Mouse (Mus musculus) ovary, postnatal 10 days (tissue): ENCODE data around the gene Pdcd6ip.
"Not testable (repeated sequence)": the region's sequence is repeated elsewhere in the genome, so short reads cannot be mapped to it uniquely, and the experiment has no call there.

Source experiments
- DNase-seq: peaks from one replicate; pipeline ENCODE4 v3.0.0; 2022; ENCODE audit warnings: low spot score

The Pdcd6ip gene

DNA sequence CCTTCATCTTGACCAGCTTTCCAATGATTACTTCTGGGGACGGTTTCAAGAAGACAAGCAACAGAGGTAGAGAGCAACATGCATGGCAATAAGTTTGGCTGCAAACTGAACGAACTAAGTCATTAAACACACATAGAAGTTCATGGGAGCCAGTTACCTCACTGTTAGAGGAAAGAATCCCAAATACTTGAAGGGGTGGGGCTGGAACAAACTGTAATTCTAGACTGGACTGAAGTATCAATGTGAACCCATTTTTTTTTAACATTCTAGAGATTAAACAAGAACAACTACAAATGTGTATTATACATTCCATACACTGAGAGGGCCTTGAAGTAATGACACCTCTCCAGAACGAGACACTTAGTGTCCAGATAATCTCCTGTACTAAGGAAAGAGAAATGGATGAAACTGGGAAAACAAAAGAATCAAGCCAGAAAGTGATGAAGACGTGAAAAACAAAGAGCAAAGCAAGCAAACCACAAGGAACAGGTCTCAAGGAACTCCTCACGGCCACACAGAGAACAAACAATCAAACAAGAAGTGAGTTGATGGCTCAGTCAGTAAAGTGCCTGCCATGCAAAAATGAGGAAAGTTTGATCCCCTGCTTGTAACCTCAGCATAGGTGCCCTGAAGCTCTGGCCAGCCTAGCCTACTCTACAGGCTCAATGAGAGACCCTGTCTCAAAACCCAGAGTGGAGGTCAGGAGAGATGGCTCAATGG lies 6.5 kb downstream of the Pdcd6ip start:
- DNase-seq: no peak

DNA sequence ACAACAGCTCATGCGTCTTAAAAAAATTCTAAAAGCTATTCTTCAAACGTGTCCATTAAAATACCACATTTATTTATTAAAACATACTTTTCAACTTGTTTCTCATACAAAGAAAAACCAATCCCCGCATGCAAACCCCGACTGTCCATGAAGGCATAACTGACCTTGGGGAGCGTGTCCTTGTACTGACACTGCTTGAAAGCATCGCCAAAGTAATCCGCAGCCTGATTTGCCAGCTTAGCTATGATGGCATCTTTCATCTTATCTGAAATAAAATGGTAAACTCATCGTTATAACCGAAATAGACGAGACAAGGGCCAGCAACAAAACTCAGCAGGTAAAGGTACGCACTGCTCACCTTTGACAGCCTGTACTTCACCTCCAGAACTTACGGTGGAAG lies 20.6 kb downstream of the Pdcd6ip start:
- DNase-seq: no peak

DNA sequence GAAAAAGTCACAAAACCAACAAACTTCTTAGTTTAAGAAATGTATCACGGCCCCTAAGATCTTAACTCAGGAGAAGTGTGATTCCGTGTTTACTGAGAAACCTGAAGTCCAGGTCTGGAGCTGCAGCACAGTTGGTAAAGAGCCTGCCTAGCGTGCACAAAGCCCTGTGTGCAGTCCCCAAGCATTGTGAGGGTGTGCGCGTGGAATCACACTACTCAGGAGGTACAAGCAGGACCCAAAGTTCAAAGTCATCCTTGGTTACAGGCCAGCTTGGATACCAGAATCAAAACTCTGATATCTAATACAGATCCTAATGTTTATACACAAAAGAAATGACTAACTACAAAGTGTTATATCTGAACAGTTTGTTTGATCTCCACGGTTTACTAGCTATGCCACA lies 34.3 kb downstream of the Pdcd6ip start:
- DNase-seq: no peak

DNA sequence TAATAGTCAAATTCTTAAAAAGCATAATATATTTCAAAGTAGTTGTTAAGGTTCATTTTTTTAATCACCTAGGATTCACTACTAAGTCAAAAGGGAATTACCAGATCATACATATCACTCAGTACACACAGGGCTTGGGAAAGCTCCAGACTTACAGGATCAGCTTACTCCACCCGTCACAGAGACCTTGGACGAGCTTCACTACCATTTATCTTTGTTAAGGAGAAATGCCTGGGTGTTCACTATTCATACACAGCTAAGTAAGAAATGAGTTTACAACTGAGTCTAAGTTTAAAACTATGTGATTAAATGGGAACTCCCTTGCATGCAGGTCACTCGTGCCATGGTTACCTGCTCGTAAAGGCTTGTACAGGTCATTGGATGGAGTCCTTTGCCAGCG lies 35.7 kb downstream of the Pdcd6ip start:
- DNase-seq: no peak

DNA sequence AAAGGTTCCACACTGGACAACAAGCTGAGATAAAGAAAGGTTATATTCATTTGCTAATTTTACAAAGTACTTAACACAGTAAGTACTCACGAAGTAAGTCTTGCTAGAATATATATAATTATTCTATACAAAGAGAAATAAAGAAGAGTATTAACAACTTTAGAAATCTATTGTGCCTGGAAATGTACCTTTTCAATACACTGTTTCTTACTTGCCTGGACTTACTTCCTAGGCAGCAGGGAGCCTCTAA lies 37.3 kb downstream of the Pdcd6ip start:
- no peak for DNase-seq

DNA sequence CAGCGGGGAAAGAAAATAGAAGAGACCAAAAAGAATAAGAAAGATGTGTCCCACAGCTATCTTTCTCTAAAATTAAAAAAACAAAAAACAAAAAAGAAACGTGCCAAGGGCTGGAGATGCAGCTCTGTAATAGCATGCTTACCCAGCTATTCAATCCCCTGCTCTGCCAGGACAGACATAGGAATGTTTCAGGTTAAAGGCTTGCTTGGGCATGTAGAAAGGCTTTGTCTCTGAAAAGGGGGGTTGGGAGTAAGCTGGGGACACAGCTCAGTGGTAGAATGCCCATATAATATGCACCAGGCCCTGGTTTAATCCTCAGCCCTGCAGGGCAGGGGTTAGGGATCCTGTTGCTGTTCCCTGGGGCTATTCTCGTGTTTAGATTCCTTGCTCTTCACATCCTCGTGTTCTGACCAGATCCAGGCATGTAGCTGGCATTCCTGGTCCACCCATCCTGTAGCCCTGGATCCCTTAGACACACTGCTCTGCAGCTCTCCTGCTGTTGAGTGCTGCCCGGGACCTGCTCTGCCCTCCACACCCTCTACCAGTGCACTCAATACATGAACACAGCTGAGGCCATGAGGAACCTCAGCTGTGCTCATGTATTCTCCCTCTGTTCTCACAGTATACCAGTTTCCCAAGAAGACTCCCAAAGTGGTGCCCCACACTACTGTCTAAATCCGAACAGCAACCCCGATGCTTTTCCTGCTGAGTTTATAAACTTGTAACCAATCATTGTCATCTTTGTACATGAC lies 37.8 kb downstream of the Pdcd6ip start:
- no peak for DNase-seq

DNA sequence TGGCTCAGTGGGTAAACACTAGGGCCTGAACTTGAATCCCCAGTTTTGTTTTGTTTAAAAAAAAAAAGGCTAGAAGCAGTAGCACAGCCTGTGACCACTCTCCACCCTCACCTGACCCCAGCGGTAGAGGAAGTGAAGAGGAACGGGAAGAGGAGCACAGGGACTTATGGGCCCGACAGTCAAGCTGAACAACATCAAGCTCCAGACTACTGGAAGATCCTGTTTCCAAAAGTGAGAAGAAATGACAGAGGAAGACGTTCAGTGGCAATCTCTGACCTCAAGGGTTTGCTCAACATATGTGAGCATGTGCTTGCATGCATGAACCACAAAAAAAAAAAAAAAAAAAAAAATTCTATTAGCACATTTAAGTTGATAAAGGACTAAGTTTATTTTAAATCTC lies 44.6 kb downstream of the Pdcd6ip start:
- DNase-seq: no peak

DNA sequence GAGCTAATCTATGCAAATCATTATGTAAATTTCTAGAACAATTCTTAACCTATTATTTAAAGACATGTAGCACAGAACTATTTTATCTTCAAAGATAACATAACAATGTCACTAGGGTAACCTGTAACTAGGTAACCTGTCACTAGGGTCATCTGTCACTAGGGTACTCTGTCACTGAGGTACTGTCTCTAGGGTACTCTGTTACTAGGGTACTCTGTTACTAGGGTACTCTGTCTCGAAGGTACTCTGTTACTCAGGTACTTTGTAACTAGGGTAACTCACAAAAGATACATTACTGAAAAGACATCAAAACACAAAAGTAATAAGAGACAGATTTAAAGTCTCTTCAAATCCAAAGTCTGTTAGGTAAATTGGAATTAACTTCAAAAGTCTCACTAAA lies 50.2 kb downstream of the Pdcd6ip start:
- no peak for DNase-seq

DNA sequence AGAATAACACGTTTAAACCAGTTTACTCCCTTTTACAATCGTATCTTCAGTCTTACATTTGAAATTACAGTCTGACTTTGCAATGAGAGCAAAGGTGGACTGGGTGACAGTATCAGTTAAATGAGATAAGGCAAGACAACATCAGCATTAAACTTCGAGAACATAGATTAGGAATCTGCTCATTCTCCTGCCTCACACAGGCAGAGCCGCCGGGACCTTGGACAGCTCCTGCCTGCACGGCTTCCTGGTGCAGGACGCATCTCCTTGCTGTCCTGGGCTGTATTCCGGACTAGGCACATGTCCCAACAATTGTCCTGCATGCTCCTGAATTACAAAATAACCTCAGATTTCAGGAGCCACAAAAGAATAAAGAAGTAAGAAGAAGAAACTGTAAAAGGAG lies 54.5 kb downstream of the Pdcd6ip start:
- no peak for DNase-seq

DNA sequence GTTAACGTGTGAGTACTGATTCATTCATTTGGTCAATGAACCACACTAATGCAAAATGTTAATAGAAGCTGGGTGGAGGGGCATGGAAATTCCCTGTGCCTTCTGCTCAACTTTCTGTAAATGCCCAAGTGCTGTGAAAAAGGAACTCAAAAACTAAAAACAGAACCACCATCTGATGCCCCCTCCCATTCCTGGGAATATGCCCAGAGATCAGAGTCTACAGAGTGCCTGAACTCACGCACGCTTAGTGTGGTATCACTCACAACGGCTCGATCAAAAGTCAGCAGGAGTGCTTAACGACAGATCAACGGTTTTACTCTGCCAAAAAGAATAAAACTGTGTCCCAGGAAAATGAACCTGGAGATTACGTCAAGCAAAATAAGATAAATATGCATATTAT lies 57.3 kb downstream of the Pdcd6ip start:
- no peak for DNase-seq

DNA sequence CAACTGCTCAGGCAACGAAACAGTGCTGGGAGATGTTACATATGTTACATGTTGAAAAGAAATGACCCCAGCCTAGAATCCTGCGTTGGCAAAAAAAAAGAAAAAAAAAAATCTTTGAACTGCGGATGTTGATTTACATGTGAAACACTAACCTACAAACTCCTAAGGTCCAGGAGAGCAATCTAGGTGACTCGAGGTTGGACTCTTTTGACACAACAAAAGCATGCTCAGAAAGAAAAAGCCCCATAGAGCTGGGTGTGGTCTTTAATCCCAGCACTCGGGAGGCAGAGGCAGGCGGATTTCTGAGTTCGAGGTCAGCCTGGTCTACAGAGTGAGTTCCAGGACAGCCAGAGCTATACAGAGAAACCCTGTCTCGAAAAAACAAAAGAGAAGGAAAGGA lies 58.8 kb downstream of the Pdcd6ip start:
- not testable (repeated sequence) for DNase-seq

DNA sequence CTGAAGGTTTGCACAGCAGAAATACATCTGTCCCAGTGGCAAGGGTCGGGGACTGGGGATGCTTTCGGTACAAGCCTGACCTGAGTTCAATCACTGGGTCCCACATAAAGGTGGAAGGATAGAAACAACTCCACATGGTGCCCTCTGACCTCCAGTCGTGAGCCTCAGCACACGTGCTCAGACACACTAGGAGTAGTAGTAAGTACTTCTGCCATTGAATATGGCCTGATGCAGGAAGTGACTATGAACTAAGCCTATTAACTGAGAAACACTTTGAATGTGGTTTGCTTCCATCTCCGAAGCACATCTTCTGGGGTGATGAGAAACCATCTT lies 62.3 kb downstream of the Pdcd6ip start:
- no peak for DNase-seq

DNA sequence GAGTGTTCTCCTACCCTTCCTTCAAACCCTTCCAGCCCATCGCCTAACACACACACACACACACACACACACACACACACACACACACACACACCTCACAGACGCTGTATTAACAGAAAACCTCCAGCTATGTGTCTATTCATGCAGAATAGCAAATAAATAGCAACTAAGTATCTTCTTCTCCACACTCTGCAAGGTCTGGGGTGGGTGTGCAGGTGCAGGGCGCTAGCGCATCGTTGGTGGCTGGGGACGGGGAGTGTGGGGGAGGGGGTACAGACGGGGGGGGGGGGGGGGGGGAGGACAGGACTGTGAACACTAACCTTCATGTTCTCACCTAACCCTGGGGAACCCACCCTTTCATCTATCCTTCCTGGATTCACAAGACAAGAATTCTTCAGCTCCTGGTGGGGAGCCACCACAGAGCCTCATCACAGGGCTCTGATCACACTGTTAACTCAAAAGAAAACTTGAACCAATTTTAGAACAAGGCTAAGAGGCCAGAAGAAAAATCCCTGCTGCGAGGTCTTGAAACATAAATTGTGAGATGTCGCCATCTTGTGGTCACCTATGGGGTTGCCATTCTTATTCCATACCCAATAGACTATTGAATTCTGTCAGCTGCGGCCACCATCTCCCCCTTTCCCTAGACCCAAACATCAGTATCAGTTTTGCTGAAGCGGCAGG lies 62.8 kb downstream of the Pdcd6ip start:
- peak; percentile 10 for DNase-seq

DNA sequence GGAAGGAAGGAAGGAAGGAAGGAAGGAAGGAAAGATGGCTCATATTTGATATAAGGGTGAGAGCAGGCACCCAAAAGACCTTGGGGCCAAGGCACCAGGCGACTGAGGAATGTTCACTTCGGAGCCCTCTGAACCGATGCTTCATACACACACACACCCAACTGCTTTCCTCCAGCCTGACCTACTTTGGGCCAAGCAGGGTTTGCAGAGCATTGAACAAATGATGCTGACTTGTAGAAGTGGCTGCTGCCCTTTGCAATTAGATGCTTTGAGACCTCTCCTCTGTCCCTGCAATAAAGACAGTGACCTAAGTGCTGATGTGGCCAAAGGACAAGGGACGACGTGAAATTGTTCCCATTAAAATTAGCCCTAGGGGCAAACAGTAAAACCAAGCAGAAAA lies 63.4 kb downstream of the Pdcd6ip start:
- no peak for DNase-seq

DNA sequence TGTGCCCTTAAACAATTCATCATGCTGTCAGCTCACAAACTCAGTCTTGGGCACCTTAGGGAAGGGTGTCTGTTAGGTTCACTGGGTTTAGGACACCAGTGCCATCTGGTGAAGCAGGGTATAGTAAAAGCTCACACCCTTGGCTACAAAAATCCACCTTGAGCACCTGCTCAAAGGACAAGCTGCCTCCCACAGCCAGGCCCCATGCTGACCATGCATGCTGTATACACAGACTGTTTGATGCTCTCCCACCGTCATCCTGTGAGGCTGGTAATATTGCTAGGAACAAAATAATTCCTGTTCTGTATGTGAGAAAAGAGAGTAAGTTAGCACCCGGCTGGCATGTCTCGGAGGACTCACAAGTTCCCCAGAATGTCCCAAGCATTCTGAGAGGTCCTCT lies 64.0 kb downstream of the Pdcd6ip start:
- DNase-seq: no peak

DNA sequence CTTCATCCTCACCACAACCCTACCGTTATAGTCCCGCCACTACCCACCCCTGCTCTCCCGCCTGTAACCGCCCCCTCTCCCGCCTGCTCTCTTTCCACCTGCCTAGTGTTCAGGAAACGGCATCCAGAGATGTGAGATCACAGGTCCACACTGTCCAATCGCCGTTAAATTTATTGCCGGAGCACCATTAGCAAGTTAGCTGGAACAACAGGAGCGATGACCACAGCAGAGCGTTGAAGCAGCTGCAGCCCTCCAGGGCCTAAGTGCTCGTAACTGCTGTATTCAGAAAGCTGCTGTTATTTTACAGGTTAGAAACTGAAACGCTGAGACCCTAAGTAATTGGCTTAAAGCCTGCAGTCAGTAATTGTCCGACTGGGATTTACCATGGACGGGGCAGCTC lies 64.4 kb downstream of the Pdcd6ip start:
- no peak for DNase-seq

DNA sequence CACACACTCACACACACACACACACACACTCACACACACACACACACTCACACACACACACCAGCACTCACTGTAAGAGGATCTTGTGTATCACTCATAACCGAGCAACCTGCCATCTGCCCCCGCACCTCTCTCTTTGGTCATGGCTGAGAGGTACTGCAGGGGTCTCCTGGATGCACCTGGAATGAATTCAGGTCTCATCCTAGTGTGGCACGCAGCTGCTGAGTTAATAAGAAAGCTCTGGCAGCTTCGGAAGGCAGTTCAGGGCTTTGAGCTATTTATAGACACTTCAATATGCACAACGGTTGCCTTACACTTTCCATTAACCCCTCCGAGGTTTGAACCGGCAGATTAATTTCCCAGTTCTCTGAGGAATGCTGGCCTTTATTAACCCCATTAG lies 73.1 kb downstream of the Pdcd6ip start:
- no peak for DNase-seq

DNA sequence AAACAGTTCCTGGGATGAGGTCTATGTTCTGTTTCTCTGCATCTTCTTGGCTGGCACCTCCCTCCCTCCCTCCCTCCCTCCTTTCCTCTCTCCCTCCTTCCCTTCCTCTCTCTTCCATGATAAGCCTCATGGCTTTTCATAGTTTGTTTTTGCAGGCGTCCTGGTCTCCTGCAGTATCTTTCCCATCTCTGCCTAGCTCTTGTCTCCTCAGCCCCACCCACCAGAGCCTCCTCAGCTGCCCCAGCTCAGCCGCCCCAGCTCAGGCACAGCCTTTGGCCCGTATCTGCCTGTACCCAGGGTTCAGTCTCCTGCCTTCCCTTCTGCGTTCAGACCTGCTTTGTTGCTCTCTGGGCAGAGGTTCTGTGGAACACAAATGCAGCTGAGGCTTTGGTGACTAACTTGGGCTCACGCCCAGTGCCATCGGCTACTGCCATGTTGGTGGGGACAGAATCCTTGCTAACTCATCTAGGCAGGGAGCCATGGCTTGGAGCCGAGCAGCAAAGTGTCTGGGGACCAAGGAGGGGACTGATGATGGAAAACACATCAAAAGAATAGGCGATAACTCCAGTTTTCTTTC lies 74.8 kb downstream of the Pdcd6ip start:
- no peak for DNase-seq

DNA sequence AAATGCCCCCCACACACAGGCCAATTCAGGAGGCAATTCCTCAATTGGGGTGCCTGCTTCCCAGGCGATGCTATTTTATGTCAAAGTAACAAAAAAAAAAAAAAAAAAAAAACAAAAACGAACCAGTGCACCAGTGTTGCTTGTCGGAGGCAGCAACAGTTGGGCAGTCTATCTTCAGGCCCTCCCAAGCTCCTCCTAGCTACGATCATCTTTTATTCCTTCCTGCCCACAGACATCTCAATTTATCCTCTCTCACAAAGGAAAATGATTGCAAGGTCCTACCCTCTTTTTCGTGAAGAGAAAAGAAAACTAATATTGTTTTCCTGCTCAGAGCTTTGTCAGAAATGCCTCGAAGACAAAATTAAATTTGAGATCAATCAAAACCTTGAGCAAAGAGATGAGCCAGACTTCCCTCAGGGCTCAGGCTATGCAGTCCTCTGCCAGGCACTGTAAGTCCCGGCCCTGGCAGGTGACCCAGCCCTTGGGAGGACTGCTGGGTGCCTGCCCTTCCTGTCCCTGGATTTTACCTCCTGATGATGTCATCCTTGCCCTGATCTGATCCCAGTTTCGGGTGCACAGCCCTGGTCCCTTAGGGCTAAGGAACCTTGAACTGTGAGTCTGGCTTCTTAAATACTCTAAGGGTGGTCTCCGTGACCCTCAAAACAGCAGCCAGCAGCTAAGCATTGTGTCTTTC lies 75.6 kb downstream of the Pdcd6ip start:
- DNase-seq: no peak

DNA sequence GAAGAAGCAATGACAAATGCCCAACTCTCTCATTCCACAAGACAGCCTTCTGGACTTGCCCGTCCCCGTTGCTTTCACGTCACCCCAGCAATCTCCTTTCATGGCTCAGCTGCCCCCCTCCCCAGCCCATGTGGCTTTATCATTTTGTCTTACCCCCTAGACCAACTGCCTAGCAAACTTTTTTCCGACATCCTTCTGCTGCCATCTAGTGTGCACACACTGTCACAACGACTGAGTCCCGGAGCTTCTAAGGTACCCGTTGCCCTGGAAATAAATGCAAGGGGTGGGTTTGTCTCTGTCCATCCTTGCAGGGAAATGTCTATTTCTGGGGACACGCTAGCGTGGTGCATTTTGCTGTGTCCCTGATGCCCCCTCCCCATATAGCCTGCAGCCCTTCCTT lies 78.4 kb downstream of the Pdcd6ip start:
- DNase-seq: no peak

DNA sequence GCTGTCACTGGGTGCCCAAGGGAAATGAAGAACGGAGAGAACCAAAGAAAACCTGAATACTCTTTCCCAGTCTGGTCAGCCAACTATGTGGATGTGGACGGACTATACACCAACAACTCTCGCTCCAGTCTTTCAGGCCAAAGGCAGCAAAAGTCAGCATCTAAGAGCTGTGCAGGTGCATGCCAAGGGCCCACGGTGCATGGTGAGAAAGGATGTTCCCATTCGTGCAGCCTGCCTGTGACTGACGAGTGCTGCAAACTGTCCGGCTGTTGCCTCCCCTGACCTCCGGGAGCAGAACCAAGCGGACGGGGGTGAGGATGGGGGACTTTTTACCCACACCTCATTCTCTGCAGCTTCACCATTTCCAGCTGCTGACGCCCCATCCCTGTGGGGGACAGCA lies 78.9 kb downstream of the Pdcd6ip start:
- DNase-seq: no peak

DNA sequence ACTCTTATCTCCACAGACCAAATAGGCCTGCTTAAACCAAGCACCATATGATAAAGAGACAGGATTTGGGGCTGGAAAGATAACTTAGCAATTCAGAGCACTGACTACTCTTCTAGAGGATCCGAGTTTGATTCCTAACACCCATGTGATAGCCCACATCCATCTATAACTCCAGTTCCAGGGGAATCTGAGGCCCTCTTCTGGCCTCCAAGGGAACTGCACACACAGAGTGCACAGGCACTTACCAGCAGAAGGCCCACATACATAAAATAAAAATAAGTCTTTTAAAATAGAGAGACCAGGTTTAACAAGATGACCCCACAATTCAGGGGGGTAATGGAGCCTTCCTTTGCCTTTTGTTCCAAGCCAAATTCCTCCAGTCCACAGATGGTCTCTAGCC lies 79.3 kb downstream of the Pdcd6ip start:
- no peak for DNase-seq

DNA sequence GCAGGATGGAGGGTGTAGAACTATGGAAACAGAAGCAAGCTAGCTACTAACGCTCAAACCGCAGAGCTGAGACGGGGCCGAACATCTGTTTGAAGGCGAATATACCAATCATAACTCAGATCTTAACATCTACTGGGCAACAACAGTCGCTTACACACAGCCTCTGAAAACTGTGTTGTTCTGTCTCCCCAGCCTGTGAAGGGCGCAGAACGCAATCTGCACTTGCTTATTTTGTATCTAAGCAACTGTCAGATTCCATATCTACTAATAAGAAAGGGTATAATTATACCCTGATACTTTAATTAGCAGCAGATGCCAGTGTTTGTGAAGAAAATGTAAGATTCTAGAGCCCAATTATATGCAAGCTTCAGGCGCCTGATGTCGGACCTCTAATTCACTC lies 81.3 kb downstream of the Pdcd6ip start:
- no peak for DNase-seq
